Mouse (Mus musculus) layer of hippocampus, adult 8-10 months (tissue): ENCODE data around the gene Igsf9. TPM values are rescaled to one million over a fixed set of nuclear protein-coding genes. Genes with fewer than 3 reads are reported as not detected.

ENCODE experiments used
- total RNA-seq, 4 experiments: library from RNA; stranded (reverse); gene quantifications; 2 replicates each; pipeline ENCODE4 v1.2.4; 2022

Gene Igsf9
- total RNA-seq, 4 experiments from 2014 or later: 4.1 to 6.6 (median 5.3) TPM

Other genes with a start within 250 kb of the Igsf9 start
- not detected for gene Atp1a4, start 223.4 kb upstream of the Igsf9 start, total RNA-seq
- 100 to 1,000 TPM; 226 to 260 (median 236) TPM for gene Igsf8, start 220.1 kb upstream of the Igsf9 start, total RNA-seq
- 100 to 1,000 TPM; 613 to 678 (median 645) TPM for gene Atp1a2, start 183.7 kb upstream of the Igsf9 start, total RNA-seq
- 10 to 100 TPM; 66.5 to 88.7 (median 77.5) TPM for gene Kcnj9, start 152.5 kb upstream of the Igsf9 start, total RNA-seq
- gene Kcnj10, start 140.6 kb upstream of the Igsf9 start, total RNA-seq: 100 to 1,000 TPM in 2 of 4 experiments, 10 to 100 TPM in 2; 92.2 to 116 (median 100.0) TPM
- gene Pigm, start 105.2 kb upstream of the Igsf9 start, total RNA-seq: 1 to 10 TPM; 8.3 to 9.0 (median 8.7) TPM
- gene Slamf9, start 6.4 kb upstream of the Igsf9 start, total RNA-seq: 1 to 10 TPM in 2 of 4 experiments, not detected in 2; 7.5 to 8.6 TPM
- 10 to 100 TPM; 11.7 to 21.0 (median 16.7) TPM for gene Tagln2, start 18.3 kb downstream of the Igsf9 start, total RNA-seq
- 1 to 10 TPM; 4.7 to 7.4 (median 5.6) TPM for gene Cfap45, start 39.0 kb downstream of the Igsf9 start, total RNA-seq
- gene Vsig8, start 74.2 kb downstream of the Igsf9 start, total RNA-seq: under 1 TPM in 3 of 4 experiments, not detected in 1; 0.56 to 0.71 (median 0.64) TPM
- under 1 TPM in 2 of 4 experiments, not detected in 2; 0.59 to 0.92 TPM for gene Slamf8, start 108.8 kb downstream of the Igsf9 start, total RNA-seq
- gene Fcrl6, start 120.8 kb downstream of the Igsf9 start, total RNA-seq: under 1 TPM in 1 of 4 experiments, not detected in 3; 0.25 TPM
- gene Dusp23, start 151.2 kb downstream of the Igsf9 start, total RNA-seq: 1 to 10 TPM; 5.1 to 9.1 (median 5.9) TPM
- gene Crp, start 216.3 kb downstream of the Igsf9 start, total RNA-seq: not detected